8 mouse cellular contexts compared by ENCODE assay signal in the genomic region with DNA sequence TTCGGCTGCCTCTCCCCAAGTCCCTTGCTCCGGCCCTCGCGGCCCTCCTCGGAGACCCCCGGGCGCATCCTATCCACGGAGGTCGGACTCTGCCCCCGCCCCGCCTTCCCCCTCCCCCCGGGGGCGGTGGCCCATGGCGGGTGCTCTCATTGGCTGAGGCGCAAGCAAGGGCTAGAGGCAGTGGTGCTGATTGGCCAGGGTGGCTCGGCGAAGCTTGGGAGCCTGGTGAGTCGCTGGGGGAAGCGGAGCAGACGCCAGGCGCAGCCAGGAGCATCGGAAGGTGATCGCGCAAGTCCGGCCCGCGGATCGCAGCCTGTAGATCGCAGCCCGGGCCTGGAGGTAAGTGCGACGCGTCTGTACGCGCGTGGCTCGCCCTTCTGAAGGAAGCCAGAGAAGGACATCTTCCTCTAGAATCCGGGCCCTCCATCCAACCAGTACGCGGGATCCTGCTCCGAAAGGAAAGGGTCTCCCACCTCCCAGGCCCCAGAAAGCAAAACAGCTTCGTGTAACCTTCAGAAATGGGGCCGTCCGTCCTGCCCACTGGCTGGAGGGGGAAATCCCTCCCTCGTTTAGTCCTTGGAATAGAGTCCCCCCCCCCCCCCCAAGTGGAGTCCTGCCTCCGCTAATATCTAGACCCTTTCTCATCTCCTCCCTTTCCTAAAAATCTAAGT. TPM values are rescaled to one million over a fixed set of nuclear protein-coding genes. Genes with fewer than 3 reads are reported as not detected.
A peak's percentile ranks its signal among the peaks of the same experiment; 100 is the strongest.
DNase-seq lines count a peak whose midpoint lies in the region; ATAC-seq lines count a peak whose summit lies in the region.

A gene (plus strand): TSS at position 194 of the 671 bp plus-strand sequence.

- H3K4me3 ChIP-seq in intestine, embryonic 14.5 days (ENCODE audit: low read depth, low read length), result peak within 1 kb of the TSS; percentile 53
- H3K4me3 ChIP-seq in megakaryocyte, embryonic 14.5 days (replicated peaks), result peak within 1 kb of the TSS; percentile 83

- H3K9me3 ChIP-seq in intestine, embryonic 14.5 days (ENCODE audit: control insufficient read depth, low read length), result no peaks in the 10 kb centered on the region
- H3K9me3 ChIP-seq in megakaryocyte, embryonic 14.5 days, result peaks cover 4% of the 10 kb centered on the region; the same call in 1 of the 2 replicates

- DNase-seq in adrenal gland, adult 8-10 months, result peak; percentile 94
- DNase-seq in embryo, embryonic 11 days, result peak; percentile 97
- DNase-seq in gastrocnemius, postnatal 4 days (ENCODE audit: low spot score in 2 of 2), result peak; percentile 93 to 94
- DNase-seq in intestine, embryonic 14.5 days (ENCODE audit: low spot score), result peak; percentile 94
- DNase-seq in left cerebral cortex, adult 9 months (ENCODE audit: low spot score in 2 of 2), result peak; percentile 90 to 94
- DNase-seq in right cerebral cortex, postnatal 14 days, result peak; percentile 92
- peak; percentile 93 to 95 for DNase-seq in urinary bladder, postnatal 4 days (ENCODE audit: low spot score in 2 of 2)

- H3K4me1 ChIP-seq in intestine, embryonic 14.5 days (replicated peaks; ENCODE audit: control insufficient read depth, insufficient read depth, low read length), result peaks cover 11% of the 10 kb centered on the region
- H3K4me1 ChIP-seq in megakaryocyte, embryonic 14.5 days, result peaks cover 7% of the 10 kb centered on the region

- no peaks in the 10 kb centered on the region for H3K27me3 ChIP-seq in intestine, embryonic 14.5 days (replicated peaks; ENCODE audit: control insufficient read depth, insufficient read depth, low read length)
- H3K27me3 ChIP-seq in megakaryocyte, embryonic 14.5 days (replicated peaks), result peaks cover 50% of the 10 kb centered on the region

- peak within 1 kb of the TSS; percentile 24; the same call in 1 of the 2 replicates for H3K27ac ChIP-seq in intestine, embryonic 14.5 days (ENCODE audit: low read depth)

- ATAC-seq in intestine, embryonic 14.5 days (replicated peaks; ENCODE audit: low FRiP score, low TSS enrichment, low read depth), result peak; percentile 100

- peak within 1 kb of the TSS; percentile 57 for H3K9ac ChIP-seq in intestine, embryonic 14.5 days (ENCODE audit: low read length)

- H3K4me2 ChIP-seq in intestine, embryonic 14.5 days (ENCODE audit: low read length), result peak within 1 kb of the TSS; percentile 74

- under 1% methylated on average over 46 of the region's 46 CpGs for WGBS in intestine, embryonic 14.5 days

- H3K36me3 ChIP-seq in intestine, embryonic 14.5 days (ENCODE audit: control insufficient read depth, insufficient read depth, low read length), result no peaks in the 10 kb centered on the region
- no peaks in the 10 kb centered on the region for H3K36me3 ChIP-seq in megakaryocyte, embryonic 14.5 days (replicated peaks; ENCODE audit: low read length)

RNA-seq across cellular contexts. Expression of the gene that starts here (rescaled TPM):
- 100 to 1,000 TPM in 3 of 4 experiments, 10 to 100 TPM in 1; 88.1 to 157 (median 111) TPM for total RNA-seq in adrenal gland, adult 8-10 months (2022)
- total RNA-seq in gastrocnemius, postnatal 4 days (2021), result 10 to 100 TPM in 1 of 2 experiments, 1 to 10 TPM in 1; 9.7 to 10.5 TPM
- 38.7 and 41.6 TPM in 2 replicates for polyA plus RNA-seq in intestine, embryonic 14.5 days (2014; fragmentation: Nextera tagmentation; extraction: Ambion mirVana)
- 0.07 TPM in 1 of 2 replicates, not detected in the other for polyA plus RNA-seq in megakaryocyte, embryonic 14.5 days (2012; ENCODE audit: insufficient read depth, low replicate concordance)

Comparison
In these comparisons a context has a peak if more than half of its experiments do, and no peak if none do; other contexts are left out.
1. Peak in every context shown above with its lines: DNase-seq, ATAC-seq, H3K4me3 ChIP-seq and H3K27ac ChIP-seq.
2. RNA of the gene that starts here (total RNA-seq): 88.1 to 157 TPM in adrenal gland, adult 8-10 months; 9.7 to 10.5 TPM in gastrocnemius, postnatal 4 days; every median in the first group is over 4 times any median in the second.
3. RNA of the gene that starts here (polyA plus RNA-seq): 38.7 to 41.6 TPM in intestine, embryonic 14.5 days; 0.07 TPM in megakaryocyte, embryonic 14.5 days; every median in the first group is over 10 times any median in the second.